In the genomic region with DNA sequence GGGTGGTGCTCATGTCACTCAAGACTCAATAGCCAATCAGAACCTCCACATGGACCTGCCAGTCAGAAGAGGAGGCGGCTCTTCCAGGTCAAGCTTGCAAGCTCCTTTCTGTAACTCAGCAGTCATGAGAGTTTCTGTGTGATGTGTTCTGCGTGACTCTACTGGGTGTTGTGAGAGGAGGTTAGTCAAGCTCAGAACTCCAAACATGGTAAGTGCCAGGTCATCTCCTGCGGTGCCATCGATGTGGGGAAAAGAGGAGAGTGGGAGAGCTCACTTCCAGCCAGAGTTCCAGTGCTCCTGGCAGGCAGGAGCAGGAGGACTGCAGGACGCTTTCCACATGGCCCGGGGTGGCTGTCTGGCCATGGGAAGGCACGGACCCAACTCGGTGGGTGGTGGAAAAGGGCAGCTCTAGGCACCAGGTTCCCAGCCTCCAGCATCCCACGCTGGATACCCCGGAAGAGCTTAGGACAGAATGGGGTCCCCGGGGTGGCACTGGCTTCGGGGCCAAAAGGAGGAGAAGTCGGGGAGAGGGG, we compare ENCODE assay signal across 8 mouse cellular contexts. TPM values are rescaled to one million over a fixed set of nuclear protein-coding genes. Genes with fewer than 3 reads are reported as not detected.
DNase-seq lines count a peak whose midpoint lies in the region; ATAC-seq and TF ChIP-seq lines count a peak whose summit lies in the region.
"Not testable (repeated sequence)": the region's sequence is repeated elsewhere in the genome, so short reads cannot be mapped to it uniquely, and the experiment has no call there.
"Had no signal": no experiment of that assay in that cellular context is flagged by ENCODE, and none has a peak within 500 bp of the region (broad histone marks: within the 10 kb centered on the region; RNA-seq: fewer than 3 reads in every experiment).

Gene Gm14327 (plus strand): TSS at position 51 of the 533 bp plus-strand sequence.

- not testable (repeated sequence) for H3K36me3 ChIP-seq in embryonic facial prominence, embryonic 12.5 days; heart, postnatal 0 days (replicated peaks; ENCODE audit: control insufficient read depth, insufficient read depth, low read length); intestine, postnatal 0 days (ENCODE audit: control insufficient read depth, insufficient read depth); liver, adult 2 months (ENCODE audit: control insufficient read depth, insufficient read depth, low read length); midbrain, embryonic 15.5 days (replicated peaks)

- 43% methylated on average over 10 of the region's 13 CpGs for WGBS in embryonic facial prominence, embryonic 12.5 days
- WGBS in heart, postnatal 0 days = 22% methylated on average over 9 of the region's 13 CpGs
- 39% methylated on average over 8 of the region's 13 CpGs for WGBS in intestine, postnatal 0 days
- WGBS in liver, adult 2 months = 40% methylated on average over 9 of the region's 13 CpGs
- 46% methylated on average over 11 of the region's 13 CpGs for WGBS in midbrain, embryonic 15.5 days

- H3K4me3 ChIP-seq in embryonic facial prominence, embryonic 12.5 days = peak within 1 kb of the TSS; percentile 20; the same call in 1 of the 2 replicates
- peak within 1 kb of the TSS; percentile 64 for H3K4me3 ChIP-seq in gastrocnemius, adult 2 months
- peak within 1 kb of the TSS; percentile 23 for H3K4me3 ChIP-seq in heart, postnatal 0 days (ENCODE audit: low read depth, low read length)
- H3K4me3 ChIP-seq in intestine, postnatal 0 days (ENCODE audit: low read depth, low read length) = not testable (repeated sequence)
- peak within 1 kb of the TSS; percentile 74 for H3K4me3 ChIP-seq in liver, adult 2 months (ENCODE audit: insufficient read depth, low read depth, low read length)
- peak within 1 kb of the TSS; percentile 20 for H3K4me3 ChIP-seq in midbrain, embryonic 15.5 days

- not testable (repeated sequence) for H3K9ac ChIP-seq in embryonic facial prominence, embryonic 12.5 days; heart, postnatal 0 days (replicated peaks; ENCODE audit: low read depth, low read length); intestine, postnatal 0 days (ENCODE audit: low read depth, low read length); midbrain, embryonic 15.5 days
- peak within 1 kb of the TSS; percentile 75 for H3K9ac ChIP-seq in liver, adult 2 months (ENCODE audit: low read depth, low read length)

- not testable (repeated sequence) for TF ChIP-seq EP300 in heart, postnatal 0 days (IDR thresholded peaks at IDR 0.05; ENCODE audit: low read depth)

- TF ChIP-seq POLR2A in liver, adult 2 months (IDR thresholded peaks at IDR 0.05; ENCODE audit: extremely low read depth, insufficient read depth, low read length) = not testable (repeated sequence)

- ATAC-seq in embryonic facial prominence, embryonic 12.5 days (ENCODE audit: insufficient number of reproducible peaks, insufficient read depth, low FRiP score, low TSS enrichment); heart, postnatal 0 days (ENCODE audit: insufficient read depth, low read depth); intestine, postnatal 0 days; midbrain, embryonic 15.5 days (replicated peaks): not testable (repeated sequence)

- not testable (repeated sequence) for H3K4me1 ChIP-seq in embryonic facial prominence, embryonic 12.5 days; heart, postnatal 0 days (ENCODE audit: control insufficient read depth, insufficient read depth); intestine, postnatal 0 days (replicated peaks; ENCODE audit: control insufficient read depth, insufficient read depth, low read length); liver, adult 2 months (ENCODE audit: control insufficient read depth, insufficient read depth, low read length); midbrain, embryonic 15.5 days

- H3K27me3 ChIP-seq in embryonic facial prominence, embryonic 12.5 days; heart, postnatal 0 days (ENCODE audit: control insufficient read depth, insufficient read depth, low read length); intestine, postnatal 0 days (replicated peaks; ENCODE audit: control insufficient read depth, insufficient read depth, low read length); liver, adult 2 months (ENCODE audit: control insufficient read depth, insufficient read depth, low read length); midbrain, embryonic 15.5 days (replicated peaks): not testable (repeated sequence)

- TF ChIP-seq CTCF in gastrocnemius, adult 2 months (IDR thresholded peaks at IDR 0.05); heart, postnatal 0 days (IDR thresholded peaks at IDR 0.05; ENCODE audit: low read depth); intestine, postnatal 0 days (IDR thresholded peaks at IDR 0.05; ENCODE audit: low read depth); liver, adult 2 months (IDR thresholded peaks at IDR 0.05; ENCODE audit: low read depth, low read length): not testable (repeated sequence)

- H3K79me2 ChIP-seq in liver, adult 2 months (ENCODE audit: control insufficient read depth, insufficient read depth, low read length) = not testable (repeated sequence)

- H3K4me2 ChIP-seq in embryonic facial prominence, embryonic 12.5 days (replicated peaks); heart, postnatal 0 days (ENCODE audit: low read depth, low read length); midbrain, embryonic 15.5 days: not testable (repeated sequence)
- H3K4me2 ChIP-seq in intestine, postnatal 0 days (replicated peaks; ENCODE audit: low read depth) = peak within 1 kb of the TSS; percentile 46

- not testable (repeated sequence) for H3K9me3 ChIP-seq in embryonic facial prominence, embryonic 12.5 days; heart, postnatal 0 days (replicated peaks; ENCODE audit: control insufficient read depth, low read length); intestine, postnatal 0 days (ENCODE audit: control insufficient read depth); midbrain, embryonic 15.5 days

- intact Hi-C loops in gastrocnemius, adult 2 months (cut with DNase I) = not testable (repeated sequence)

- not testable (repeated sequence) for H3K27ac ChIP-seq in embryonic facial prominence, embryonic 12.5 days; heart, postnatal 0 days (ENCODE audit: low read depth); intestine, postnatal 0 days (ENCODE audit: low read depth, low read length); midbrain, embryonic 15.5 days
- peak within 1 kb of the TSS; percentile 51; the same call in 1 of the 2 replicates for H3K27ac ChIP-seq in gastrocnemius, adult 2 months
- H3K27ac ChIP-seq in liver, adult 2 months (replicated peaks; ENCODE audit: insufficient read depth, low read depth, low read length) = peak within 1 kb of the TSS; percentile 73

- peak; percentile 20 for DNase-seq in adrenal gland, adult 2 months
- not testable (repeated sequence) for DNase-seq in gastrocnemius, adult 2 months; heart, postnatal 0 days (ENCODE audit: low spot score)
- DNase-seq in liver, adult 2 months (ENCODE audit: extremely low read depth, low read depth, low spot score) = peak; percentile 37

RNA-seq across cellular contexts. Expression of gene Gm14327, which starts in this region (rescaled TPM):
- total RNA-seq in adrenal gland, adult 2 months (2021) = 1 to 10 TPM; 3.0 to 6.6 TPM
- 0.11 and 0.16 TPM in 2 replicates for polyA plus RNA-seq in adrenal gland, adult 2 months (2012; rRNA removed)
- polyA plus RNA-seq in embryonic facial prominence, embryonic 12.5 days (2016; fragmentation: Nextera tagmentation; extraction: Ambion mirVana) = 2.8 and 3.6 TPM in 2 replicates
- 1 to 10 TPM; 4.0 to 5.0 TPM for total RNA-seq in gastrocnemius, adult 2 months (2021)
- 0.46 TPM in 1 of 2 replicates, not detected in the other for total RNA-seq in heart, postnatal 0 days (2014; rRNA removed; ENCODE audit: low replicate concordance)
- polyA plus RNA-seq in heart, postnatal 0 days (2015; fragmentation: Nextera tagmentation; extraction: Ambion mirVana) = 5.6 and 5.7 TPM in 2 replicates
- 2.1 and 3.2 TPM in 2 replicates for polyA plus RNA-seq in intestine, postnatal 0 days (2015; fragmentation: Nextera tagmentation; extraction: Ambion mirVana)
- 5.9 and 7.7 TPM in 2 replicates for total RNA-seq in liver, adult 2 months (2014; rRNA removed)
- polyA plus RNA-seq in liver, adult 2 months (2012; rRNA removed) = 1.3 and 1.8 TPM in 2 replicates
- polyA plus RNA-seq in midbrain, embryonic 15.5 days (2015; fragmentation: Nextera tagmentation; extraction: Ambion mirVana) = 1.5 and 2.1 TPM in 2 replicates
- polyA plus RNA-seq: G1E had no signal
